Mouse (Mus musculus) liver, postnatal 0 days (tissue): Measurements from ENCODE around the gene Adprhl1.

Experiments
- CTCF ChIP-seq: sonication (generic); IDR thresholded peaks from 2 replicates; pipeline ENCODE4 v1.5.1; 2016; ENCODE audit warnings: antibody characterized with exemption, low read depth
- EP300 ChIP-seq: IDR thresholded peaks from 2 replicates; pipeline ENCODE4 v1.6.1; 2016; ENCODE audit warnings: antibody characterized with exemption, low read depth, mild to moderate bottlenecking

- TF ChIP-seq CTCF, result no peak
- TF ChIP-seq EP300, result no peak
Observed at GRCm38 (mm10) chr8:13287692-13288623, 34.0 kb upstream of the Adprhl1 start, which contains the start of the genes Dcun1d2 and Tmco3.
